Mouse (Mus musculus) CH12F3 (cell line): Measurements from ENCODE around the gene Prn.

Source experiments
- in situ Hi-C: fragments of 300-500 bp; cut with MboI; formaldehyde crosslinking; loops from 2 replicates; pipeline ENCODE4 v1.14.3; 2020; ENCODE audit warnings: low sequenced_read_pairs

The Prn gene

DNA sequence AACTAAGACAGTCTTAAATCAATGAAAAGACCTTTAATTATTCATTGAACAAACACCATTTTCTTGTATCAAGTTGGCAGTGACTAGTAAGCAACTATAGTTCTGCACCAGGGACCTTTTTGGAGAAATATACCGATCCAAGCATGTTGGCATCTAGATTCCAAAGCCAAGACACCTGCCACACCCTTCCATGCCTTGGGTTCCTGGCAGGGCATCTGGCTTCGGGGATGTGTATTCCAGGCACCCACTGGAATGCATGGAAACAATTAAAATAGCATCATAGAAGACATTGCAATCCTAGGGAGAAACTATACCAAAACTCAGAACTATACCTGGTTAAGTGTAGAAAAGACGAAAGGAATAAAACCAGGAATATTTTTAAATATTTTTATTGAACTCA is 3.5 kb upstream of the Prn start:
- in situ Hi-C loops, result no loop called here

DNA sequence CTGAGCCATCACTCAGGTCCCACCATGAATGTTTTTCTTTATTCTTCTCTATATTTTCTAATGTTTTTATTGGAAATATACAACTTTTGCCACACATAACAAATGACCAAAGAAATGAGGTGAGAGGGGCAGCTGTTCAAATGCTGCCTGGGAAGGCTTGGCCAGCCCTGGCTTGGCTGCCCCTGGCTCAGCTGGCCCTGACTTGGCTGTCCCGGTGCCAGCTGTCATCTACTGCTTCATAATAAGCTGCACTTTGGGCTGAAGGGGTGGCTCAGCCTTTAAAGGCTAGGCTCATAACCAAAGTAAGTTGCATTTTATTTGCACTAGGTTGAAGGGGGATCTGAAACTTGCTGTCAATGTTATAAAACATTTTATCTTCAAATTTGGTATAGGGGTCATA is 2.9 kb upstream of the Prn start:
- in situ Hi-C loops, result no loop called here

DNA sequence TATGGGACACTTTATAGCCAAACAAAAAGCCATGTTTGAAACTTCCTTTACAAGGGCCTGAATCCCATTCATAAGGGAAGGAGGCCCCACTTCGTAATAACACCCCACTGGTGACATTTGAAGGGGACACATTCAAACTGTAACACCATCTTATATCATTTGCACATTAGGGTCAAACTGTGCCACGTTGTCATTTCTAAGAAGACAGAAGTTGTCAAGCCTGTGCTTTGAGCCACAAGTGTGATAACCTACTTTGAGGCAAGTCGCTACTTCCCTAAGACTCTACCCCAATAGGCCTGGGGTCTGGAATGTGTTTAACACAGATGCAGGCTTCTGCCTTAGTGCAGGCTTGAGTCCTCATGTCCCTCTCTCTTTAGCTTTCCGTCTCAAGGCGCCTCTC is 2.4 kb upstream of the Prn start:
- in situ Hi-C loops, result no loop called here

DNA sequence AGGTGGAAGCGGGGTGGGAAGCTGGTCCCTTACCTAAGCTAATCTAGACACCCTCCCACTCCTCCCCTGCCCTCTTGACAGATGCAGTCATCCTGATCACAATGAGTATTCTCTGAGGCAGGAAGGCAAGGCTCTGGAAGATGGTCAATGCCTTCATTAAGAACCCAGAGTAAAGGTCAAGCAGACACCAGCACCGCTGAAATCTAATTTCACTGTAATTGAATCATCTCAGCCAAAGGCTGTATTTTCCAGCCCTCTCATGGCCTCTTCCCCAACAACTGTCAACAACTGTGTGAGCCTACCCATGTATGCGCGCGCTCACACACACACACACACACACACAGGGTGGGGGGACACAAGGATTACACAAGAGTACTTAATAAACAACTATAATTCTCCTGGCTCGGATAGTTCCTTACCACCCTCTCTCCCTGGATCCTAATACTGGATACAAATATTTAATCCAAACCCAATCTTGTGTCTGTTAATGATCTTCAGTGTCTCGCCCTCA is 1.4 kb upstream of the Prn start:
- in situ Hi-C loops, result no loop called here

DNA sequence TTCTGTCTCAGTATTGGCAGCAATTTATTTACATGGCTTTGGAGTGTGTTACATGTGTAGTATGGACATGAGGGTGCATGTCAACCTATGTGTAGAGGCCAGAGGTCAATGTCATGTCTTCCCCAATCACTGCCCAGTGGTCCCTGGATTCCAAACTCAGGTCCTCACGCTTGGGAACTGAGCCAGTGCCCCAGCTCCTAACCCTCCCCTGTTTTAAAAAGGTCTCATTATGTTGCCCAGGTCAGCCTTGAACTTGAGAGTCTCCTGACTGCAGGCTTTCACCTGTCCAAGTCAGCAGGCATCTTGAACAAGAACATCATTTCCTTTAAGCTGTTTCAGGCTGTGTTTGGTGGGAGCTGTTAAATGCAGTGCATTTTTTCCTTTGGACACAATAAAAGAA is 851 bp upstream of the Prn start:
- in situ Hi-C loops, result no loop called here

DNA sequence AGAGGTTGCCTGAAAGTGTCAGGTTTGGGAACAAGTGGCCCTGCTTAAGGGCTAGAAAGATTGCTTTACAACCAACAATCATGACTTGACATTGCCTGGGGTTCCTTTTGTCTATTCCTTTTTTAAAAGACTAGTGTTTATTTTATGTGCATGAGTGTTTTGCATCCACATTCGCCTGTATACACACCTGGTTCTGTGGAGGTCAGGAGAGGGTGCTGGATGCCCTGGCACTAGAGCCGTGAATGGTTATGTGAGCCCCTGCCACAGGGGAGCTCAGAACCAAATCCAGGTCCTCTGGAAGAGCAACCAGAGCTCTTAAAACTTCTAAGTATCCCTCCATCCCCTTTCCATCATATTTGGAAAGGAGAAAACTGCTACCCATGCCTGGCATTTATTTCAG is 1.1 kb downstream of the Prn start:
- in situ Hi-C loops, result no loop called here

DNA sequence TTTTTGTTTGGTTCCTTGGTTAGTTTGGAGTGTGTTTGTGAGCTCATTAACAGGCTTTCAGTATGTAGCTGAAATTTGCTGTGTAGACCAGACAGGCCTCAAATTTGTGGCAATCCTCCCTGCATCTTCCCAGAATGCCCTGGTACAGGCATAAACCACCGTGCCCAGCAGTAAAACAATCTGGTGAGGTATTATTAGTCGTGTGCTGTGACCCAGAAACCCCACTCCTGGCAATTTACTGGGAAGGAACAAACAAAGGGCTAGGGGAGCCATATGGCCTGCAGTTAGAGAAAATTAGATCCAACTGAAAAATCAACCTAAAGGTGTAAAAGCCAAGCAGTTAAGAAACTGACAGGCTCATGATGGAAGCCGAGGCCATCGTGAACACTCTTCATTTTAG is 1.6 kb downstream of the Prn start:
- in situ Hi-C loops, result no loop called here

DNA sequence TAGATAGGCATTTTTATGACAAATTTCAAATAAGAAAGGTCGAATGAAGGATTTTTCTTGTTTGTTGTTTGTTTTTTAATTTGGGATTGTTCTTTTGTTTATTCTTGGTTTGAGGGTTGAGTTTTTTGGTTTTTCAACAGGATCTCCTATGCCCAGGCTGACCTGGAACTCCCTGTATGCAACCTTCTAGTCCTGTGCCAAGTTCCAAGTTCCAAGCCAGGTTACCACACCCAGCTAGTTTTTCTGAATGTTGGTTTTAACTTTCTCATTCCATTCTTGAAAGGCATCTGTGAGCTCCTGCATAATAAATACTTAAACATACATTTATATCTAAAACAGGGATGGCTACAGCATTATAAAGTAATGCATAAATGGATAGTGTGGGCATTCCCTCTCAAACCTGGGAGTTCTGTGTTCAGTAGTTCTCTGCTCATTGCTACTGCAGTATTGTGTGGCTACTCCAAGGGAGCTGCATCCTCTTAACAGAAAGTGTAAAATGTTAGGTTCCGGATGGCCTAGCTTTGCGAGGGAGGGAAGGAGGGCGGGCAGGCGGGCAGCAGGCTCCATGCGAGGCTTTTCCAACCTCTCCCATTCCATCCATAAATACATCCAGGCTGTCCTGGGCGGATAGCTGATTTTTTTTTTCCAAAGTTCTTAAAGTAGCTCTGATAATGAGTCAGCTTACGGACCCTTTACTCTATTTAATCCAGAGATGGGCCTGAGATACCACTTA is 2.9 kb downstream of the Prn start:
- in situ Hi-C loops, result no loop called here

DNA sequence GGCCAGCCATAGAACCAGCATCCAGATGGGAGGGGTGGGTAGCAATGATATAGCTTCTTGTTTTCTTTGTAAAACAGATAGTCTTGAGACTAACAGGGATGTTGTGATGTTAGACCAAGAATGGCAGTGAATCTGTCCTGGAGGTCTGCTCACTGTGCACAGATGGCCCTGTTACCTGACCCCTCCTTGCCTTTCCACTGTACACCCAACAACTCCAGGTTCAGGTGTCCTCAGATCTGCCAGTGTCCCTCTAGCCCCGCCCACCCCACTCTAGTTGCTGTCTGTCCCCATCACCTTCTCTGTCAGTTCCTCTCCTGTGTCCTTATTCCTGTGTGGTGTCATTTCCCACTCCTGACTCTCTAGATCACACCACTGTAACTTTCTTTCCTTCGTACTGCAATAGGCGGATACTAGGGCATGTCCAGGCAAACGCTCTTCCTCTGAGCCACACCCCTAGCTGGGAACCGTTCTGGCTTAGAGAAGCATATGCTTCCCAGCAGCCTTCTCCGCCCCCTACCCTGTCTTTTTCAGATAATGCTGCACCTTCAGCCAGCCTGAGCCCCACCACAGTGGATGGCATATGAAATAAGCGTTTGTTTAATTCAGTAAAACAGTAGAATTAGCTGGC is 22.6 kb downstream of the Prn start:
- in situ Hi-C loops, result no loop called here

DNA sequence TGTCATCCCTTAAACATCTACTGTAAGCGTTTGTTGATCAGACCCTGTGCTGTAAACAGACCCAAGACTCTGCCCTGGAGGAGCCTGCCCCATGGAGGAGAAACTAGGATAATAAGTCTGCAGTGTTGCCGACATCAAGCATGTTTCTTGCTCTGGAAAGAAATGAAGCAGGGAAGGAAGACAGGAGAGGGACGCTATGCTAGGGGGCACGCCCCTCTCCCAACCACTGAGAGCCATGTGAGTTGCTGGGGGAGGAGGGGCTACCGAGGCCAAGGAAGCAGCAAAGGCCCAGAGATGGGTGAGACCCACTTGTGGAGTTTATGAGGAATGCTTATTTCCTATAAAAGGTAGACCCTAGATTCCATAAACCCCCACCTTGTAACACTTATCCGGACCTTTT is 23.3 kb downstream of the Prn start:
- in situ Hi-C loops, result no loop called here

DNA sequence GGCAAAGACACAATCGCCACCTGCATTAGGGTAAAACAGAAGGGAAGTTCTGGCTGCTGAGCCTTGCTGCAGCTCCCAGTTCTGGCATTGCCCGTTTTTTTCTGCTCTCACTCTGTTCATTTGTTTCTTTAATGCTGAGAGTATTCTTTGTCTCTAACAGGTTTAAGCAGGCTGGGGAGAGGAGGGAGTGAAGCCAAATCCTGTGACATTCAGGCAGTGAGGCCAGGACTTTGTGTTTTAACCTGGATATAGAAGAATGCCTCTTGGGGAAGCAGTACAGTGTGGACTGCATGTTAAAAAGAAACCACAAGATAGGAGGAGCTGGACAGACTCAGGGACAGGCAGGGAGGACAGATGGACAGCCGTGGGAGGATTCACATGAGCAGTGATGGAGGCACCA is 23.8 kb downstream of the Prn start:
- in situ Hi-C loops, result no loop called here

DNA sequence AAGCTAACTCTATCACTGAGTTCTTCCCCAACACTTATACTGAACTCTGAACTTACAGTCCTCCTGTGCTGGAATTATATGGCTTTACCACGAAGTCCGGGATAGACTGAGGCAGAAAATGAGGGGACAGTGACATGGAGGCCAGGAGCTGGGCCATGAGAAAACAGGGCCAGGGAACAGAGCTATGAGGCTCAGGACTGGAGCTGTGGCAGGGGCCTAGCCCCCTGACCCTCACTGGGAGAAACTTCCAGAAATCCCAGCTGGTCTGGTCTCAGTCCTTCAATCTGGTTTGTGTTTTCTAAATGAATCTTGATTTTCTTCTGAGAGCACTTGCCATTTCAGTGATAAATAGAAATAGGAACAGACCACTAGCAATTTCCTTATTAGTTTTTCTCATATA is 24.5 kb downstream of the Prn start:
- in situ Hi-C loops, result no loop called here

DNA sequence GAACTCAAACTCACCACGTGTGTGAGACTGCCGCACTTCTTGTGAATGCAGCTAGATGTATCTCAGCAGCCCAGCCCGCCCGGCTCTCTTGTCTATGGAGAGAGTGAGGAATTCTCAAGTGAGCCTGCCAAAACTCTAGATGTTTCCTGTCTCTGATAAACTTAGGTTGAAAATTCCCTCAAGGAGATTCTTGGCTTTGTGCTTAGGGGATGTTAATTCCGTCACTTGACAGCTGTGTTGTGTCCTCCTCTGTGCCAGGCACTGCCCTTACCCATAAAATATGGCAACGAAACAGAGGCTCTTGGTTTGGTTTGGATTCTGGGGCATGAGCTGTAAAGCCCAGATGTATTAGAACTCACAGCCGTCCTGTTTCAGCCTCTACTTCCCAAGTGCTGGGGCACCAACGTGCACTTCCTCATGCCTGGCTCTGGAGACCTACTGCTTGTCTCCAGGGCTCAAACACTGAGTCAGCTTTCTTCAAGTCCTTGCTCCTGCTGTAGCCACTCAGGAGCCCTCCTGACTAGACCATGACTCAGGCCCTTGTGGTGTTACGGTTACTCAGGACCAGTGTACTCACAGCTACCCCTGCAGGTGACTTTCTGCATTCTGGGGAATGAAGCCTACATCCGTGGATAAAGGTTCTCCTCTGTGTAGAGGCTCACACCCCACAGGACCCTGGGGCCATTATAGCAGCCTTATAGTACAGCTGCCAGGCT is 25.8 kb downstream of the Prn start:
- in situ Hi-C loops, result loop anchor here (5.0 kb wide), 1 partner anchor 108 kb away; no protein-coding TSS in a partner anchor

DNA sequence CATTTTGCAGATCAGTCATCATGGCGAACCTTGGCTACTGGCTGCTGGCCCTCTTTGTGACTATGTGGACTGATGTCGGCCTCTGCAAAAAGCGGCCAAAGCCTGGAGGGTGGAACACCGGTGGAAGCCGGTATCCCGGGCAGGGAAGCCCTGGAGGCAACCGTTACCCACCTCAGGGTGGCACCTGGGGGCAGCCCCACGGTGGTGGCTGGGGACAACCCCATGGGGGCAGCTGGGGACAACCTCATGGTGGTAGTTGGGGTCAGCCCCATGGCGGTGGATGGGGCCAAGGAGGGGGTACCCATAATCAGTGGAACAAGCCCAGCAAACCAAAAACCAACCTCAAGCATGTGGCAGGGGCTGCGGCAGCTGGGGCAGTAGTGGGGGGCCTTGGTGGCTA is 26.7 kb downstream of the Prn start:
- in situ Hi-C loops, result loop anchor here (5.0 kb wide), 1 partner anchor 109 kb away; no protein-coding TSS in a partner anchor

DNA sequence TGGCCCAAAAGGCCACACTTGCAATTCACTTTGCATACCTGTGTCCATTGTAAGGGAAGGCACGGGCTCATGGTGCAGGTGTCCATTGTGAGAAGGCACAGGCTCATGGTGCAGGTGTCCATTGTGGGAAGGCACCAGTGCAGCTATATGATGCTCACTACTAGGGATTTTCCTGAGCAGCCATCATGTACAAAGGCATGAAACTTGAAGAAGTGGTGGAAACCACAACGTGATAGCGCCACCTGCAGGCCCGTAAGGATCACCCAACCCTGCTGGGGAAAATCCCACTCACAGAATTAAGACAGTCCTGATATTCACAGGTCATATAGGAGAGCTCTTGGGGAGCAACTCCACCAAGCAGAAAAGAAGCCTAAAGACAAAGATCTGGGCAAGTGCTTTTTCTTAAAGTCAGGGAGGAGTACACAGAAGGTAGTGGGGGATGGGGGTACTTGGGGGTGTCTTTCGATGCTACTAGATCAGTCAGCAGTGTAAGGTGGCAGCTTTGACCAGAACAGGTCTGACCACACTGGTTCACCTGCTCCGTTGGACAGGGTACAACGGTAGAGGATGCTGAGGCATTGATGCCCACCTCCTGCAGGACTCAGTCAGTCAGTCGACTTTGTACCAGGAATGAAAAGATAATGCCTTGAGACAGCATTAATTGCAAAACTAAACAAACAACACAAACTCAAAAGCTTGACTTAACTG is 29.8 kb downstream of the Prn start:
- in situ Hi-C loops, result loop anchor here (5.0 kb wide), 1 partner anchor 112 kb away; no protein-coding TSS in a partner anchor

DNA sequence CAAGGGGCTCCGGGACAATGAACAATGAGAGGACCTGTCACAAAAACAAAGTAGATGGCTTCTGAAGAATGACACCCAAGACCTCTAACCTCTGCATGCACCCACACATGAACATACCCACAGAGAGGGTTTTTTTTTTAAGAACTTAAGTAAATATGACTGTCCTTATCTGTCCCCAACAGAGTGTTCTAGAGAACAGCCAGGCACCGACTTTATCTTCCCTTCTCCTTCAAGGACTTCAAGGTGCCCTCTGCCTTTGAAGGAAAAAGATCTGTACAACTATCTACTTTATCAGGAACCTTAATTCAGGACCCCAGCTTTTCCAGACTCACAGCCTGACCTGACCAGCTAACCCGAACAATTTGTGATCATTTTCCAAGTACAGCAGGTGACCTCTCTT is 30.7 kb downstream of the Prn start:
- in situ Hi-C loops, result no loop called here

DNA sequence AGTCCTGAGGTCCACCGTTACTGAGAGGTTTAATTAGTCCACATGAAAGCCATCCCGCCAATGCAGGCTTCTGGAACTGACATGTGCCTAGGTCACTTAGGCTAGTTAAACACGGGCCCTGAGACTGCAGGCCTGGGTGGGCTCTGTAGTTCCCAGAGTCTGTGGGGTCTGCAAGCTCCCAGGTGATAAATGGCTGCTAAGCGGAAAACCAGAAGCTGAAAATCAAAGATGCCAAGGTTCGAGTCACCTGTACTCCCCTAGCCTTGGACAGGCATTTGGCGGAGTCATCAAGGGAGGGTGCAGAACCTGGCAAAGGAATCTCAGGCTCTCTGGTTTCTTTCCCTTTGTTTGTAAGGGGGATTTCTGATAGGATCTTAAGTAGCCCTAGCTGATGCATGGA is 31.7 kb downstream of the Prn start:
- in situ Hi-C loops, result no loop called here

DNA sequence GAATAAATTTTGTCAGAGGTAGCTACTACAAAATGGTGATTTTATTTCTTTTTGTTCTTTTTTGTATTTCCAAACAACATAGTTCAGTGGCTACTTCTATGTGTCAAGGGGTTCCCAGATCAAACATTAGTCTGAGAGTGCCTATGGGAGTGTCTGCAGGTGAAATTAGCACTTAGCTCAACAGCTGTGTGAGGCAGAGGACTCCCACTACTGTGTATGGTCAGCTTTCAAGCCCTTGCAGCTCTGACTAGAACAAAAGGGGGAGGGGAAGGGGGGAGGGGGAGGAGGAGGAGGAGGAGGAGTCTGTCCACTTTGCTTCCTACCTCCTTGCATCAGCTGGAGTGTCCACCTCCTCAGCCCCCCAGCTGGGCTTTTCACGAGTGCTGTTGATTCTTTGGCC is 34.6 kb downstream of the Prn start:
- in situ Hi-C loops, result no loop called here

DNA sequence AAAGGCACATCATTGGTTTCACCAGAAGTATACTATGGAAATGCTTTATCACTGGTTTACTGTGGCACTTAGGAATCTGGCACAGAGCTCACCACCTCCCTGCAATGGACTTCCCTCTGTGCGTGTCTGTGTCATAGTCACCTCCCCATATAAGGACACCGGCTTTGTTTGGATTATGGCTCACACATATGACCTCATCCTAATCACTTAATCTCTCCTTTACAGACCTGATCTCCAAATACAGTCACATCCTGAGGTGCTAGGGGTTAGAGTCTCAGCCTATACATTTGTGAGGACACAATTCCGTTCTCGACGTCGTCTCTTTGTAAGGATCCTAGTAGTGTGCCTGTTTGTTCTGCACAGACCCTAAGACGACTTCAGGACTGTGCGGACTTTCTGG is 35.5 kb downstream of the Prn start:
- in situ Hi-C loops, result no loop called here

DNA sequence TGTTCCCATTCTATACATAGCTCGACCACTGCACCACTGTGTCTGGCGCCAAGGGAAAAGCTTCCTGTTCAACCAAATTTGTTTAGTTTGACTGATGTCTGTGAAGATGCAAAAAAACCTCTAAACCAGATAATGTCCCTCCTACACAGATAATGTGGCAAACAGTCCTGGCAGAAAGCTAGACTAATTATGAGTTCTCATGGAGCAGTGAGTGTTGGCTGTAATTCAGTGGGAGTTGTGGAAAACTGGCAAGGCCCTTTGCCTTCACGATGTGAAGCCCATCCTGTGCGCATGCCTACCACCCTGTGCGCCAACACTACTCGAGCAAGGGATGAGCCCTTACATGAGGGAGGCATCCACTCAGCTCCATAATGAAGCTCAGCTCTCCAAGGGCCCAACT is 36.0 kb downstream of the Prn start:
- in situ Hi-C loops, result no loop called here

DNA sequence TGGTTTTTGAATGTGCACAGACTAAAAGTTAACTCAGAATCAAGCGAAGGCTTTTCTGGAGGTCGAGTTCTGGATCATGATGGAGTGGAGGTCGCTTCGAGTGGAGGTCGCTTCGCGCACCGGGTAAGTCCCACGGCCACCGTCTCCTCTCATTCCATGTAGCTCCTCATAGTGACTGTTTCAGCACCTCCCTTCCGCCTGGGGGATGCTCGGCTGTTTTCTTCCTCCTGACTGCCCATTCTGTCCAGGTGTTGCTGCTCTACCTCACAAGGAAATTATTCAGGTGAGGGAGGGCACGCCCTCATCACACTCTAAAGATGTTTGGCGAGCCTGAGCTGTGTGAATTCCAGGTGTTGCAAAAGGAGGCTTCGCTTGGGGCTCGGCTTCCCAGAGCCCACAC is 36.6 kb downstream of the Prn start:
- in situ Hi-C loops, result no loop called here
